Mouse (Mus musculus) adrenal gland, postnatal 36 days (tissue): ENCODE measurements around the gene Asic2. TPM values are rescaled to one million over a fixed set of nuclear protein-coding genes. Genes with fewer than 3 reads are reported as not detected.

Source experiments
- DNase-seq, 2 experiments: peaks; one replicate each; pipeline ENCODE4 v3.0.0; 2021; ENCODE audit warnings: mixed read lengths in 1 of 2
- total RNA-seq, 2 experiments: library from RNA; stranded (reverse); gene quantifications; 2 replicates each; pipeline ENCODE4 v1.2.3; 2021

Gene Asic2
- total RNA-seq, 2 experiments from 2014 or later = 1.7 TPM

DNA sequence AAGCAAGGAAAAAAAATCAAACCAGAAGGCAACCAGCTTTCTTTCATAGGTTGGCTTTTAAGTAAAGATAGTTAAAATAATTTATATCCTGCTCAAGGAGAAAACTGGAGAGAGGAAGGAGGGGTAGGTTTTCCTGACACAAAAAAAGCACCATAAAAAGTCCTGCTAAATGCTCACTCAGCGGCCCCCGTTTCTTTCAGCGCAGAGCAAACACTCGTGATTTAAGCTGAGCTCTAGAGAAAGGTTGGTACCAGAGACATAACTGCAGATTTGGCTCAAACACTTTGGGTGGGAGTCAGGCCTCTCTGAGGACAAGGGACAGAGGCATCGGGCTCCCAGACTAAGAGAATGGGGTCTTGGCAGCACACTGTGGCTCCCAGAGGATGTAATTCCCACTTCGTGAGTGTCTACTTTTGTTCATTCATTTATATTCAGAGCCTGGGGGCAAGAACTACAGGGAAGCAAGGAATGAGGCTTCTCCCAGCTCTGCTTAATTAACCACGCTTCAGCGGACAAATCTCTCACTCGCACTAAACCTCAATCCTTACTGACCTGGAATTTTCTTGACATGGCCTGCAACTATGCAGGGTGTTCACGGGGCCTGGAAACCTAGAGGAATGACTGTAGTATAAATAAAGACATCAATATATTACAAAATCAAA is 965.4 kb downstream of the Asic2 start:
- no peak for DNase-seq

DNA sequence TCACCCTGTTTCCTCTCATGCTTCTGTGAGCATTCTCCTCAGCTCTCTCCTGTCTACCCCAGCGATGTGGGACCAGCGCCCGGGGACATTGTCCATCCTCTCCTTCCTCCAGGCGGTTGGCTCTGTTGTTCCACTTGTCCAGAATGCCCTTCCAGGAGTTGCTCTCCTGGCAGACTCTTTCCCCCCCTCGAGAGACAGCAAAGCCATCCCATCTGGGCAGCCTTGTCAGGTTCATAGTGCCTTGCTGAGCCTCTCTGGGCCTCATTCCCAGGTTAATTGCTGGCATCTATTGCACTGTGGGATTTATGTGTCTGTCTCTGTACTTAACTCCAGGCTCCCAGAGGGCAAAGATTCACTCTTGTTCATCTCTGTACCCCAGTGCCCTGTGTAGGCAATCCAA is 972.6 kb downstream of the Asic2 start:
- DNase-seq = no peak

DNA sequence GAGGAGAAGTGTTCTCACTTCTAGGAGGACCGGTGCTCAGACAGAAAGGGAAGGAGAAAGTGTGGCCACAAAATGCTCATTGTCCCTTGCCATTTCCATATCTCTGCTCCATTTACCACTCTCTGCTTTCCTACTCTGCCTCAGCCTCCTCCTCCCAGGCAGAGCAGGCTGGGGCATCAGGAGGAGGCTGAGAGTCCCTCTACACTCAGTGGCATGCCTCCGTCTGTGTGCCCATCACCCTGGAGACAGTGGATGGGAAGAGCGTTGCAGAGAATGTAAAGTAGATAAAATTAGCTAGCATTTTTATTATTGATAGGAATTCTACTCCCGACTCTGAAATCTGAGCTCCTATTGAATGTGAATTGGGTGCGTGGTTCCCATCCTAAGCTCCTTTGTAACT is 984.7 kb downstream of the Asic2 start:
- DNase-seq = no peak

DNA sequence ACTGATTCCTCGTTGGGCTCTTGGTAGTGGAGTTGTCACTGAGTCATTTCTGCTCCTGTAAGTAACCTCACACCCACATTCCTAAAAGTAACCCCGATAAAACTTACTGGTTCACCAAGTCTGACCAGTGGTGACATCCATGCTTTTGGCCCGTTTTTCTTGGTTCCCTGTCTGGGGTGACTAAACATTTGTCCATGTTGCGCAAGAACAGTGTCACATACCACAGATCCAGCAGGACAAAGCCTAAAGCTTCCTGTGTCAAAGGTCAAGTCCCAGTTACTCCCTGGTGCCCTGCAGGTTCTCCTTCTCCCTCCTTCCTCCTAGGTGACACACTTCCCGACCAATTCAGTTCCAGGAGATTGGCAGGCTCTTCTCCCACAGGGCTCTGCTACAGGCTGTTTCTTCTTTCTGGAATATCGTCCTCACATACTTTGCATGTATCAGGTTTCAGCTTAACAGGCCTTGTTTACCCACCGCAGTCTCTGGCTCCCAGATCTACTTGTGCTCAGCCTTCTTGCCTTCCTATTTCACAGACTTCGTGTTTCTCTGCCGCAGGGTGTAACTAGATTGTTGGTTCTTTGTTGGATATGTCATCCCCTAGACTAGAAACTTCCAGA is 991.9 kb downstream of the Asic2 start:
- no peak for DNase-seq

DNA sequence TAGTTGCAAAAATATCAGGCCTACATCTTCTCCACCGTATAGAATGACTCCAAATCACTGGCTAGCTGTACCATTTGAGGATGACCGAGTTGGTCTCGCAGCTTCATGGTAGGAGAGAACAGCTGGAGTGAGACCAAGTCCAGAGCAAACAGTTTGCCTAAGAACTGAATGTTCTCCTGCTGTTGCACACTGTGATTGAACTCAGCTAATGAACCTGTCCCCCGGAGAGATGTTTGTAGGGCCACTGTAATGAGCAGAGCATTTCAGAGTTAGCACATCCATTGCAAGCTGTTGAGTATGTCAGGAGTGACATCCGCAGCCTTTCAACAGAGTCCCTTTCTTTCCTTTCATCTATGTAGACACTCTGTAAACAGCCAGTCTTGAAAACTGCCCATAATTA is 993.6 kb downstream of the Asic2 start:
- no peak for DNase-seq

DNA sequence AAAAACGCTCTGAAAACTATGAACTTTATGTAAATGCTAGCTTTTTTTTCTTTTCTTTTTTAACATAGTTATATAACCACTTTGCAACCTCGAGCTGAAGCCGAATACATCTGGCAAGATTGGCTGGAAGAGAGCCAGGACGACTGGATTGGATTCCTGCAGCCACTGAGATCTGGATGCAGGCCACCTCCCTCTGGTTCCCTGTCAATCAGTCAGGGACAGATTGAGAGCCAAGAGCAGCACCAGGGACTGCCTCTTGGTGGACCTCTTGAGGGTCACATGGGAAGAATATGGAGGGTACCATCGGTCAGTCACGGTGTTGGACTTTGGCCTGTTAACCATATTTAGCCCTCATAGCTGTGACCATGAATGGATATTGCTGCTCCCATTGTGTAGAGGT is 994.3 kb downstream of the Asic2 start:
- peak; percentile 66 to 74 for DNase-seq

DNA sequence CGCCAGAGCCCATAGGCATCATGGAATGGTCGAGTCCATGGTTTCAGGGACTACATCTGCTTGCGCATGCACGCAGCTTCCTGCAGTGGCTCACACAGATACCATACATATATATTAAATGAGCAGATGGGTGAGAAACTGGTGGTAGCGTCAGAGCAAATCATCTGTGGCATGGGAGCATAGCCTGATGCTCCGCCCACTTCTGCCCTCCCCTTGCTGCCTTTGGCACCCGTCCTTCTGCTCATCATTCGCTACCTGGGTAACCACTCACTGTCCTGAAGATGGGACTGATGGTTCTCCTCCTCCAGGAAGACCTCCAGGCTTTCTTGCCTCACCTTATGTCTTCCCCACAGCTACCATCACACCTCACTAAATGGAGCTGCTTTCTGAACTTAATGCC is 995.0 kb downstream of the Asic2 start:
- DNase-seq = no peak

DNA sequence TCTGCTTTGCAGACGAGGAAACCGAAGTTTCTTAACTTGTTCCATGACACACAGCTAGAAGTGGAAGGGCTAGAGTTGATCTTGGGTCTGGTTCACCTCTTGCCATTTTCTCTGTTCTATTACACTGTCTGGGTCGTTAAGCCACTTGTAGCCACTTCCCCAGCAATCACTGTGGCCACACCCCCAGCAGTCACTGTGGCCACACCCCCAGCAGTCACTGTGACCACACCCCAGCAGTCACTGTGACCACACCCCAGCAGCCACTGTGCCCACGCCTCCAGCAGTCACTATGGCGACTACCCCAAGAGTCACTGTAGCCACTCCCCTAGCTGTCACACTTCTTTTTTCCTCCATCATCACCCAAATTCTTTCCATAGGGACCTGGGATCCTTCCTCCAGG is 1000.7 kb downstream of the Asic2 start:
- DNase-seq = no peak

DNA sequence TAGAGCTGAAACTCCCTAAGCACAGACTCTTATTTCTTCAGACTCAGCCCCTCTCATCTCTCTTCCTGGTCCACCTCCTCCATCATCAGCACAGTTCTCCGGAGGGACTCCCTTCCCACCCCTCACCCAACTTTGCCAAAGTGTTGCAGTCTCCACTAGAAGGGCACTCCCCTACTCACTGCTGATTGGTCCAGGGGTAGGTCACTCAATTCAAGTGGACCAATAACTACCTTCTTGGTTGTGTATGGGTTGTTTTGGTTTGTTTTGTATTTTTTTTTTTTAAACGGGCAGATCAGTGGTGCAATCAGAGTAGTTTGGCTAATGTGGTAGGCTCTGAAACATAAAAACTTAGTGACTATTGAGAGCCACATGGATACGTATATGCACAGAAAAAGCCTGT is 1002.2 kb downstream of the Asic2 start:
- DNase-seq = no peak

DNA sequence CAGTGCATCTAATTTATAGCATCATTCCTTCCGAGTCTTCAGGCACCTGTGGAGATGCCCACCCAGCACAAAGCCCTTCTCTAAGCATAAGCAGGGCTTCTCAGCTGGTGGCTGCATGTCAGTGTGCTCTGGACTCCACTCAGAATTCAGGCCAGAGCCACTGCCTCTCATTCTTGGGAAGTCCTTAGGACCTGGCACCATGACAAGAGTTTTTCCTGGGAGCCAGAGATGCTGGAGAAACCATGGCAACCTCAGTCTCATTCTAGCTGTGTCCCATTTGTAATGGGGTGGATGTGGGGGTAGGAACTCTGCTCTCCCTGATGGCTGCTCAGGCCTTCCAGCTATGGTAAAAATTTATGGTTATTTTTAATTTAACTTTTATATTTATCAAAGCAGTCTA is 1006.9 kb downstream of the Asic2 start:
- DNase-seq = no peak

DNA sequence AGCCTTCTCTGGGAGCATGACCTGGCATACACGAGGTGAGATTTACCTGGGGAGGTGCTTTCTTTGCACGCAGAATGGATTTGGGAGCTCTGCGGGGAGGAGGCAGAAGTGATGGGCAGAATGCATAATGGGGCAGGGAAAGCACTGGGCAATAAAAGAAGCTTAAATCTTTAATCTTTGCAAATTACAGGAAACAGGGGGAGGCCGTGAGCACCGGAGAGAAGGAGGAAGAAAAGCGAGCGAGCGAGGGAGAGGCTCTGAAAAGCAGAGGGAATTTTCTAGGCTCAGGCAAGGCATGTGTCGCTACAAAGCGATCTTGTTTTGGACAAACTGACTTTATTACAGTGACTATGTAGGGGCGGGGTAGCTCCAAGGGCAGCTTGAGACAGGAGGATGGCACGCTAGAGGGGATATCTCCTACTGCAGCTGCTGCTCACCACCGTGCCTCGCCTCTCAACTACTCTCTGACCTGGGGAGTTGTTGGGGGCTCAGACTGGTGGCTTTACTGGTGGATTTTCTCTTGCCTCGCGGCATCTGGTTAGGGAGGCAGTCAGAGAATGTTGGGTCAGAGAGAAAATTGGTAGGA is 1010.1 kb downstream of the Asic2 start:
- no peak for DNase-seq

DNA sequence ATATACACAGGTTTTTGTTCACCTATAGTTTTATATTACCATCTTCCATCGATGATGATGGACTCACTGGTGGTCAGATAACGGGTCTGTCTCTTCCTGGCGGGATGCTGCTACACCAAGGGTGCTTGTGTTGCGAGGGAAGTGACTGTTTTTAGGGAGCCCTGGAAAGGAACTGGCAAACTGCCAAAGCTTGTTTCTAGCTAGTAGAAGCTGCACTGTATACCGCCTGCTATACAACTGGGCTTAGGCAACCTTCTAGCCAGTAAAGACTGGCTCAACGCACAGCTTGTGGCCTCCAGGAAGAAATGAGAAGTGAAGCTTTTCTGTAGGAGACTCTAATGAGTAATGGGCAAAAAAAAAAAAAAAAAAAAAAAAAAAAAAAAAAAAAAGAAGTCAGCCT is 1012.3 kb downstream of the Asic2 start:
- DNase-seq = no peak

DNA sequence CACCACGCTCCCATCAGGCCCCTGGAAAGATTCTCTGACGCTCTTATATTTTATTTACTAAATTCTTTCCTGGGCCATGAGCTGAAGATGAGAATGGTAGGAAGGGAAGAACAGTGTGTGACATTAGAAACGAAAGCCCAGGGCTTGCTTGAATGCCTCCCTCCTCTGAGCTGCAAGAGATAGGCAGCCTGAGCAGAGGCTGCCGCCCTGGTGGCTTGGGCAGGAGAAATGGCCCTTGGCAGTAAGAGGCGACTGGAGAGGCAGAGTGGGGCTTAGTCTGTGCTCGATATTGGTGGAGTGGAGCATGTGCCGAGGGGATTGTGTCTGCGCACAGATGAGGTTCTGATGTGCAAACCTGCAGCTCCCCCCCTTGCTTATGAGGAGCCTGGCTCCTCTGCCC is 1014.1 kb downstream of the Asic2 start:
- no peak for DNase-seq

DNA sequence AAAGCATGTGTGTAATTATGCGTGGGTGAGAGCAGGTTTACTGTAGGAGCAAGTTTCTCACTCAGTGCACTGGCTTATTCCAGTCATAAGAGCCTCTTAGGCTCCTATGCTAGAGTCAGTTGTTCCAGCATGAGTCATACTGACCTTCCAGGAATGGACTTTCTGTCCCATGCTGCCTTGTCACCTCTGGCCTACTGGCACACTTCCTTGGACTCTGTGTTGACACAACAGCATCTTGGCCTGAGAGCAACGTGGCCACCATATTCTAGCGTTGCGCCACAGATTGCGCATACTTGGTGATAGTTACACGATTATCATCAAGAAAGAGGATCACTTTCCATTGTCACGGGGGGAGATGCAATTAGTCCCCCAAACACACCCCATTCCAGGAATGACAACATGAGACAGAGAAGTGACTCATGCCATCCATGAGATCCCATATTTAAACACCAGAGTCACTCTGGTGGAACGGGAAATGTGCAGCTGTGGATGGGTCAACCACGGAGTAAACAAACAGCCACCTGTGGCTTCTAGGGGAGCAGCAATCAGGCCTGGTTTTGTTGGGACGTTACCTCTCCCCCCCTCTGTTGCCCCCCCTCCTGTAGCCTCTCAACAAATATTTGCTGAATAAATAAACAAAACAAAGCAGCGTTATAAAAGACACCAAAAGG is 1019.1 kb downstream of the Asic2 start:
- peak; percentile 54 to 64 for DNase-seq

DNA sequence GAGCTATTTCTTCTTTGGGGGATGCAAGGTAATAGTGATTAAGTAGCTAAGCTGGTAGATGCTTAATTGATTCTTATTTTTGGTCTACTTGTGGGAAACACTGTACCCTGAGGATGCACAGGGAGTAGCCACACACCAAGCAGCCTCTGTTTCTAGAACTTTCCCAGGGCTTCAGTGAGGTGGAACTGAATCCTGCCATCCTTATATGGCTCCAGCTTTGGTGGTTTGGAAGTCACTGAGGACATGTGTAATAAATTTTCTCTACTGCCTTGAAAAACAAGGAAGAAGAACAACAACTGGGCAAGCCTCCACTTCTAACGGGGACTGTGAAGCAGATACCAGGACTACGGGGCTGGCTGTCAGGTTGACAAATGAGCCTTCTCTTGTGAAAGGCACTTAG is 1020.2 kb downstream of the Asic2 start:
- DNase-seq = peak; percentile 10 to 34

DNA sequence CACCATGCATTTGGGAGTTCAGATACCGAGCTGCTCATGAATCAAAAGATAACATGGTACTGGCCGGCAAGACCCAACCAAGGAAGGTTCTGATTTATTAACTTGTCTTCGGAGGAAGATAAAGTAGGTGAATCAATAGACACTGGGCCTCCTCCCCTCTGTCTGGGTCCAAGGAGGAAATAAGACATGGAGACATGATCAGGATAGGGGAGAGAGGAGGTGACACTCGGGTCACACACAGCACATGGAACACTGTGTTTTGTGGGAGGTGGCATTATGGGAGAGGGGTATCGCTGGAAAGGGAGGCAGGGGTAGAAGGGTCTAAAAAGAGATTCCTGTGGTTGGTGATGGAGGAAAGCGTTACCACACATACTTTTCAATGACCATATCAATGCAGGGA is 1022.1 kb downstream of the Asic2 start:
- DNase-seq = no peak

DNA sequence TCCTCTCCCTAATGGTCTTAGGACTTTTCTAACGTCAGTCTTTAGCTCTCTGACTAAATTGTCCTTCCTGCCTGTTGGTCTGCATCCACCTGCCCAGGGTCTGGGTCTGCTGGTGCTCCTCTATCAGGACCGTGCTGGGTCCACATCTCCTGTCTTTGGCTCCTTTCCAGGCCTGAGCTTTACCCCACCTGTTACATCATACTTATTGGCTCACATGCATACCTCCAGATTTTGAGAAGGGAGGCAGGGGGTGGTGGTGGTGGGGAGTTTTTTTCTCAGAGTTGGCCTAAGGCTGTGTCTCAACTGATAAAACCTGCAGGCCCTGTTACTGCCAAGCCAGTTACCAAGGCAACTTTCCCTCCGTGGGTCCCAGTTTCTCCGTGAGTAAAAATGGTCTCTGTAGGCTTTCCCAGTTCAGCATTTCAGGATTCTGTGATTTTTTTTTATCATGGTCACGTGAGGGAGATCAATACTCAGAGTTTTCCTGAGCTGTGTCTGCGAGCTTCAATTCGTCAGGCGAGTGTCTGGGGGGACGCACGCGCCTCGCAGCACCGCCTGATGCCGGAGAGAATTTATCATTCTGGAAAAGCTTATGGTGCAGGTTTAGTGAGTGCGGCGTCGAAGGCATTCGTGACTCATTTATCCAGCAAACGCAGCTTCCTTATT is 1044.8 kb downstream of the Asic2 start:
- no peak for DNase-seq

DNA sequence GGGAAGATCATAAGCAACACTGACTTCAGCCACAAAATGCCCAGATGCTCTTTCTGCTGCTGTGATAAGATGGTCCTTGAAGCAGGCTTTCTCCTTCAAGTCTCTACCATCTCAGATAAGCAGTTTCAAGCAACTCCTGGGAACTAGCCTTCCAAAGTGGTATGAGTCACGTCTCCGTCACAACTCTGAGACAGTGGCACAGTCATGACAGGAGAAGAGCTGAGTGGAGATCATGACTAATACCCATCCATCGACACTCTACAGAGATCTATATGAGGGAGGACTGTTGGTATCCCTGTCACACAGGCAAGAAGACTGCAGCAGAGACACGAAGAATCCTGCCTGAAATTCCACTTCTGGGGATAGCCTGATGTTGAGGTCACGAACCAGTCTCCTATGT is 1049.9 kb downstream of the Asic2 start:
- DNase-seq = no peak

DNA sequence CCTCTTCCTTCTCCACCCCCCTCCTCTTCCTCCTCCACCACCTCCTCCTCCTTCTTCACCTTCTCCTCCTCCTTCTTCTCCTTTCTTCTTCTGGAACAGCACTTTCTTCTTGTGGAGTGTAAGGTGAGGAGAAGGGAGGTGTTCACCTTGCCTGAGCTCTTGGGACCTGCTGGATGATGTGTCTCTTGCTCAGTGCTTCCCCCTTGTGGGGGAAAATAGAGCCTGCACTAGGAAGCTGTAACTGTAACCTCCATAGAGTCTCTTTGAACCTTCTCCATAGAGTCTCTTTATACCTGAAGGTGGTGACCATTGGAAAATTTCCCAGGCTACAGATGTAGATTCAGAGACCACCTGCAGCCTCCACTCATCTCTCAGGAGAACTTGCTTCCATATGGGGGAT is 1050.6 kb downstream of the Asic2 start:
- no peak for DNase-seq

DNA sequence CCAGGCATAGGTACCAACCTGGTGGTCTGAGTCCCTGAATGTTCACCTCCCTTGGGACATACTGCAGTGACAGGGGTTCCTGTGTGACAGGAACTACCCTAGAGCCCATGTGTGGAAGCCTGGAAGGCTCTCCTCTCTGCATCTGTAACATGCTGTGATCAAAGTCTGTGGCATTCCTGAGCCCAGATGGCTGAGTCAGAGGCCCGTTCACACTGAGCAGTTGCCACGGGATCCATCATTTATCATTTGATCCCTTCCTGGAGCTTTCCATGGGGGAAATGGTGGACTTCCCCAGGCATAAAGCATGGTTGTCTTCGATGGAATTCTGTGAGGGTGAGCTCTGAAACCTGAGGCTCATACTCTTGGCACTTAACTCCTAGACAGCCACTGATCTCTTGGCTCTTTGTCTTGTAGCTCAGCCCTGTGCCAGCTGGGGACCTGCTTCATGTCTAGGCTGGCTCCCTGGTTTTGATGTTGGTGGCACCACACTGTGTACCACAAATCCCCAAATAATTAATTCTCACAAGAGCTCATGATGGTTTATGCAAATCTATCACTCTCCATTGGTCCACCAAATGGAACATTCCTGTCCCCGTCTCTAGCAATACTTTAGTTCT is 1054.7 kb downstream of the Asic2 start:
- no peak for DNase-seq

DNA sequence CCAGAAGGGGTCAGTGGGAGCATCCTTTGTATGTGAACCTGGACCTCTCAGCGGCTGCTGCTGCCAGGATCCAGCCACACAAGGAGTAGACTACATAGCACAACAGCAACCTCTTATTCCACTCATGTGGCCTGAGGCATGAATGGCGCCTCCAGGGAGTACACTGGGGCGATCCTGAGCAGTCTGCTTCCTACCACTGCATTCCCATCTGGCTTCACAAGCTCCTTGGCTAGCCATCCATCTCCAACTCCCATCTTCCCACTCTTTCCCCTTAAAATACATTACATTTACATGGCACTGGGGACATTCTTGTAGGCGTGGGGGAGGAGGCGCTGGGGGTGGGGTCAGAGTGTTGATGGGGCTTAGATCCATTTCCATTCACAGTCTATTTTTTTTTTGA is 1055.5 kb downstream of the Asic2 start:
- no peak for DNase-seq

DNA sequence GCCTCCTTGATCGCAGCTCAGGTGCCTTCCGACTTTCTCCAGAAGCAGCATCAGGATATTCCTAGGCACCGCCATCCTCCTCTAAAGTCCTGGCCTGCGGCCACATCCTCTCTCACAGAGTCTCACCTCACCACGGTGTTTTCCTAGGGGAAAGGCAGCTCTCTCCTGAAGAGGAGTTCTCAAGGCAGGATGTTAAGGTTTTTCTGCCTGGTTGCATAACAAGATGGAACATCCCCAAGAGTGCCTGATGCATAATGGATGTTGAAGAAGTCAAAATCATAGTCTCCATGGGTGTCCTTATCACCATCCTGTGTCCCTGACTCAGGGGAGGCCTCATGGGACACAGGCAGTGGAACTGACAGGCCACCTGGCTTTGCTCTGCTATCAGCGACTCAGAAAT is 1060.4 kb downstream of the Asic2 start:
- no peak for DNase-seq
